Mouse (Mus musculus): ENCODE measurements around the gene Ccnt1. TPM values are rescaled to one million over a fixed set of nuclear protein-coding genes. Genes with fewer than 3 reads are reported as not detected.
A peak's percentile ranks its signal among the peaks of the same experiment; 100 is the strongest.

Gene Ccnt1
- total RNA-seq, 1 experiment: 59.1 TPM

GRCm38 (mm10) chr15:98503317-98503716, 67.4 kb downstream of the Ccnt1 start:
- Histone ChIP-seq H3K4me1 (ENCODE audit: control insufficient read depth in 2 of 2, insufficient read depth in 2 of 2, low read length in 2 of 2, poor library complexity in 1 of 2) (peaks cover 0 to 6% of the 10 kb centered on the region in 2 experiments; a peak in 1 of 4 replicates), H3K27ac (ENCODE audit: insufficient read depth, low read depth, low read length, poor library complexity, severe bottlenecking) (no peak overlapping the region), H3K36me3 (ENCODE audit: control insufficient read depth, insufficient read depth, low read length, poor library complexity, severe bottlenecking) (no peaks in the 10 kb centered on the region), H3K4me3 (ENCODE audit: insufficient read depth in 1 of 2, low read depth in 1 of 2, low read length in 2 of 2, poor library complexity in 1 of 2, severe bottlenecking in 1 of 2) (no peak overlapping the region), H3K9ac (ENCODE audit: insufficient read depth, low read depth, low read length, poor library complexity, severe bottlenecking) (no peak overlapping the region), H3K9me3 (ENCODE audit: control insufficient read depth, insufficient read depth, low read depth, low read length) (no peaks in the 10 kb centered on the region)
- in situ Hi-C loops (cut with MboI; ENCODE audit: low sequenced_read_pairs in 2 of 2, unreplicated experiment in 2 of 2): no loop called here
- DNase-seq (ENCODE audit: low read depth, low spot score): no peak
- TF ChIP-seq ZNF384 (IDR thresholded peaks at IDR 0.05; ENCODE audit: low read depth, low read length): no peak
- no peak for TF ChIP-seq MAFK (IDR thresholded peaks at IDR 0.05; ENCODE audit: insufficient read depth, low read depth, low read length)
- TF ChIP-seq HCFC1 (IDR thresholded peaks at IDR 0.05; ENCODE audit: borderline replicate concordance, insufficient read depth, low read length): no peak

DNA sequence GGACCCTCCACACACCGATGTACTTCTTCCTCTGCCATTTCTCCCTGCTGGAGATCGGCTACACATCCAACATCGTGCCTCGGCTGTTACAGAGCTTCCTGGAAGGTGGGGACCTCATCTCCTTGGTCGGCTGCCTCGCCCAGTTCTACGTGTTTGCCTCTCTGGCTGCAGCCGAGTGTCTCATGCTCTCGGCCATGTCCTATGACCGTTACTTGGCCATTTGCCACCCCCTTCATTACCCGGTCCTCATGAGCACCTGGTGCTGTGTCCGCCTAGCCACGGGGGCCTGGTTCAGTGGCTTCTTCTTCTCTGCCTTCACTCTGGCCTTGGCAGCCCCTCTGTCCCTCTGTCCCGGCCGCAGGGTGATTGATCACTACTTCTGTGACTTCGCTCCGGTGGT, 73.1 kb downstream of the Ccnt1 start:
- peaks cover 0 to 7% of the 10 kb centered on the region in 2 experiments; a peak in 1 of 4 replicates for H3K4me1 ChIP-seq (ENCODE audit: control insufficient read depth in 2 of 2, insufficient read depth in 2 of 2, low read length in 2 of 2, poor library complexity in 1 of 2)
- no peak overlapping the region for H3K27ac ChIP-seq (ENCODE audit: insufficient read depth, low read depth, low read length, poor library complexity, severe bottlenecking)
- no peaks in the 10 kb centered on the region for H3K36me3 ChIP-seq (ENCODE audit: control insufficient read depth, insufficient read depth, low read length, poor library complexity, severe bottlenecking)
- DNase-seq (ENCODE audit: low read depth, low spot score): no peak
- in situ Hi-C loops (cut with MboI; ENCODE audit: low sequenced_read_pairs in 2 of 2, unreplicated experiment in 2 of 2): no loop called here
- TF ChIP-seq ZC3H11A (IDR thresholded peaks at IDR 0.05; ENCODE audit: borderline replicate concordance, low read depth, low read length) (no peak), ZNF384 (IDR thresholded peaks at IDR 0.05; ENCODE audit: low read depth, low read length) (no peak), MAFK (IDR thresholded peaks at IDR 0.05; ENCODE audit: insufficient read depth, low read depth, low read length) (no peak), HCFC1 (IDR thresholded peaks at IDR 0.05; ENCODE audit: borderline replicate concordance, insufficient read depth, low read length) (no peak), CHD2 (IDR thresholded peaks at IDR 0.05; ENCODE audit: low read depth, low read length) (no peak)
- H3K9ac ChIP-seq (ENCODE audit: insufficient read depth, low read depth, low read length, poor library complexity, severe bottlenecking): no peak overlapping the region
- H3K4me3 ChIP-seq (ENCODE audit: insufficient read depth in 1 of 2, low read depth in 1 of 2, low read length in 2 of 2, poor library complexity in 1 of 2, severe bottlenecking in 1 of 2): peak overlapping the region in 1 of 2 experiments; percentile 15; a peak in 1 of 4 replicates
- no peaks in the 10 kb centered on the region for H3K9me3 ChIP-seq (ENCODE audit: control insufficient read depth, insufficient read depth, low read depth, low read length)

DNA sequence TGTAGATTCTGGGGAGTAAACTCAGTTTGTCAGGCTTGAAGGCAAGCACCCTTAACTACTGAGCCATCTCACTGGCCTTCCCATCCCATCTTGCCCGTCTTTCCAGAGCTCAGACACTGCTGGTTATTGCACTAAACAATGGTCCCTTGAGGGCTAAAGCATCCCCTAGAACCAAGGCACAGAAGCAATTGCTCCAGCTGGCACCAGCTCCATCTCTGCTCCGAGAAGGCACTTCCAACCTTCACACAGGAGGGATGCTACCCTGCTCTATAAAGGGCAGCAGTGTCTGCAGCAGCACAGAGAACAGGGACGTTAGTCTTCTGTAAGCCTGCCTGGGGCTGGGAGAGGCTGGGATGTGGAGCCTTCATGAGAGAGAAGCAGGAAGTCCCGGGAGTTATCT, 78.6 kb downstream of the Ccnt1 start, which contains the start of gene Olfr279:
TSS of gene Olfr279 (plus strand) at position 301 of the 400 bp plus-strand sequence.
- no peak for DNase-seq (ENCODE audit: low read depth, low spot score)
- H3K9ac ChIP-seq (ENCODE audit: insufficient read depth, low read depth, low read length, poor library complexity, severe bottlenecking): no peak within 1 kb of the TSS
- H3K4me3 ChIP-seq (ENCODE audit: insufficient read depth in 1 of 2, low read depth in 1 of 2, low read length in 2 of 2, poor library complexity in 1 of 2, severe bottlenecking in 1 of 2): no peak within 1 kb of the TSS
- TF ChIP-seq CHD2 (IDR thresholded peaks at IDR 0.05; ENCODE audit: low read depth, low read length) (no peak), HCFC1 (IDR thresholded peaks at IDR 0.05; ENCODE audit: borderline replicate concordance, insufficient read depth, low read length) (no peak), ZNF384 (IDR thresholded peaks at IDR 0.05; ENCODE audit: low read depth, low read length) (no peak), ZC3H11A (IDR thresholded peaks at IDR 0.05; ENCODE audit: borderline replicate concordance, low read depth, low read length) (no peak), MAFK (IDR thresholded peaks at IDR 0.05; ENCODE audit: insufficient read depth, low read depth, low read length) (no peak)
- in situ Hi-C loops (cut with MboI; ENCODE audit: low sequenced_read_pairs in 2 of 2, unreplicated experiment in 2 of 2): no loop called here
- H3K4me1 ChIP-seq (ENCODE audit: control insufficient read depth in 2 of 2, insufficient read depth in 2 of 2, low read length in 2 of 2, poor library complexity in 1 of 2): no peaks in the 10 kb centered on the region
- no peaks in the 10 kb centered on the region for H3K9me3 ChIP-seq (ENCODE audit: control insufficient read depth, insufficient read depth, low read depth, low read length)
- H3K27ac ChIP-seq (ENCODE audit: insufficient read depth, low read depth, low read length, poor library complexity, severe bottlenecking): no peak within 1 kb of the TSS
- H3K36me3 ChIP-seq (ENCODE audit: control insufficient read depth, insufficient read depth, low read length, poor library complexity, severe bottlenecking): no peaks in the 10 kb centered on the region

GRCm38 (mm10) chr15:98491332-98491731, 79.4 kb downstream of the Ccnt1 start:
- no peak for TF ChIP-seq ZNF384 (IDR thresholded peaks at IDR 0.05; ENCODE audit: low read depth, low read length)
- in situ Hi-C loops (cut with MboI; ENCODE audit: low sequenced_read_pairs in 2 of 2, unreplicated experiment in 2 of 2): no loop called here
- H3K4me1 ChIP-seq (ENCODE audit: control insufficient read depth in 2 of 2, insufficient read depth in 2 of 2, low read length in 2 of 2, poor library complexity in 1 of 2): no peaks in the 10 kb centered on the region
- no peak overlapping the region for H3K27ac ChIP-seq (ENCODE audit: insufficient read depth, low read depth, low read length, poor library complexity, severe bottlenecking)
- H3K4me3 ChIP-seq (ENCODE audit: insufficient read depth in 1 of 2, low read depth in 1 of 2, low read length in 2 of 2, poor library complexity in 1 of 2, severe bottlenecking in 1 of 2): no peak overlapping the region
- no peaks in the 10 kb centered on the region for H3K9me3 ChIP-seq (ENCODE audit: control insufficient read depth, insufficient read depth, low read depth, low read length)
- no peaks in the 10 kb centered on the region for H3K36me3 ChIP-seq (ENCODE audit: control insufficient read depth, insufficient read depth, low read length, poor library complexity, severe bottlenecking)
- no peak for DNase-seq (ENCODE audit: low read depth, low spot score)
- no peak overlapping the region for H3K9ac ChIP-seq (ENCODE audit: insufficient read depth, low read depth, low read length, poor library complexity, severe bottlenecking)

Other genes with a start within 250 kb of the Ccnt1 start
- gene Olfr284, start 229.9 kb downstream of the Ccnt1 start, total RNA-seq (2012; rRNA removed): not detected in 2 replicates
- not detected in 2 replicates for gene Olfr283, start 190.0 kb downstream of the Ccnt1 start, total RNA-seq (2012; rRNA removed)
- gene Olfr282, start 139.7 kb downstream of the Ccnt1 start, total RNA-seq (2012; rRNA removed): not detected in 2 replicates
- gene Olfr281, start 118.3 kb downstream of the Ccnt1 start, total RNA-seq (2012; rRNA removed): not detected in 2 replicates
- not detected in 2 replicates for gene OR5BS1P, start 101.0 kb downstream of the Ccnt1 start, total RNA-seq (2012; rRNA removed)
- gene Lalba, start 88.2 kb downstream of the Ccnt1 start, total RNA-seq (2012; rRNA removed): not detected in 2 replicates
- gene Olfr279, start 78.5 kb downstream of the Ccnt1 start, total RNA-seq (2012; rRNA removed): 0.04 TPM in 1 of 2 replicates, not detected in the other
- gene Kansl2, start 36.7 kb downstream of the Ccnt1 start, total RNA-seq (2012; rRNA removed): 95.0 and 111 TPM in 2 replicates
- not detected in 2 replicates for gene 4930415O20Rik, start 81 bp upstream of the Ccnt1 start, total RNA-seq (2012; rRNA removed)
- 9.0 and 15.3 TPM in 2 replicates for gene Adcy6, start 39.2 kb upstream of the Ccnt1 start, total RNA-seq (2012; rRNA removed)
- gene Cacnb3, start 59.9 kb upstream of the Ccnt1 start, total RNA-seq (2012; rRNA removed): 27.3 and 32.0 TPM in 2 replicates
- gene Ddx23, start 92.0 kb upstream of the Ccnt1 start, total RNA-seq (2012; rRNA removed): 147 and 151 TPM in 2 replicates
- gene Rnd1, start 106.5 kb upstream of the Ccnt1 start, total RNA-seq (2012; rRNA removed): 5.7 and 7.6 TPM in 2 replicates
- 0.26 and 0.76 TPM in 2 replicates for gene Ccdc65, start 137.3 kb upstream of the Ccnt1 start, total RNA-seq (2012; rRNA removed)
- 105 and 119 TPM in 2 replicates for gene Fkbp11, start 157.3 kb upstream of the Ccnt1 start, total RNA-seq (2012; rRNA removed)
- 26.2 and 41.2 TPM in 2 replicates for gene Arf3, start 192.3 kb upstream of the Ccnt1 start, total RNA-seq (2012; rRNA removed)
- gene Wnt10b, start 207.2 kb upstream of the Ccnt1 start, total RNA-seq (2012; rRNA removed): 1.1 and 1.3 TPM in 2 replicates
- gene Wnt1, start 218.9 kb upstream of the Ccnt1 start, total RNA-seq (2012; rRNA removed): not detected in 2 replicates
- gene Ddn, start 238.6 kb upstream of the Ccnt1 start, total RNA-seq (2012; rRNA removed): 0.11 and 0.22 TPM in 2 replicates

Data from ES-E14 (cell line).